In the genomic region with DNA sequence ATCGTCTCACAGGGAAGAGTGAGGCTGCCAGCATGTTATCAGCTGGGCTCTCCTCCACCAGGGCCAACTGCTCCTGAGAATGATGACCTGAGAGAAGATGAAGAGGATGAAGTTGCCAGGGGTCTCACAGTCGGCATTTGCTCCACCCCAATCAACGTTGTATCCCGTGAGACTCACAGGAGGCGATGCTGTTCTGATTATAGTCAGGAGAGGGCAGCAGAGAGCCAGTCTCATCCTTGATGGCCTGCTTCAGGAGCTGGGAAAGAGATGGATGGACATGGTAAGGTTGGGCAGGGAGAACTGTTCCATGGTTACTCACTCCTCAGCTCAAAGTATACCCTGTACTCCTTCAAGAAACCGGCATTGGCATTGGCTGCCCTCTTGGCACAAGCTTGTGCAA, we compare ENCODE assay signal across 9 mouse cellular contexts. TPM values are rescaled to one million over a fixed set of nuclear protein-coding genes. Genes with fewer than 3 reads are reported as not detected.
A peak's percentile ranks its signal among the peaks of the same experiment; 100 is the strongest.
DNase-seq lines count a peak whose midpoint lies in the region; ATAC-seq and TF ChIP-seq lines count a peak whose summit lies in the region.
"Had no signal": no experiment of that assay in that cellular context is flagged by ENCODE, and none has a peak within 500 bp of the region (broad histone marks: within the 10 kb centered on the region; RNA-seq: fewer than 3 reads in every experiment).

No protein-coding gene starts in this region.

- no peak overlapping the region for H3K27ac ChIP-seq in hindbrain, embryonic 11.5 days (ENCODE audit: low read depth, low read length)
- H3K27ac ChIP-seq in hindbrain, embryonic 13.5 days, result no peak overlapping the region
- H3K27ac ChIP-seq: lung, embryonic 15.5 days had no signal

- peaks cover 11% of the 10 kb centered on the region for H3K27me3 ChIP-seq in hindbrain, embryonic 11.5 days (ENCODE audit: control insufficient read depth, insufficient read depth, low read length)
- H3K27me3 ChIP-seq in hindbrain, embryonic 13.5 days, result peaks cover 42% of the 10 kb centered on the region
- H3K27me3 ChIP-seq in G1E (ENCODE audit: insufficient read depth, low read length), result 0 out of 2 replicates have a peak, but pooled peaks cover 4% of the 10 kb centered on the region

- H3K36me3 ChIP-seq in hindbrain, embryonic 11.5 days (ENCODE audit: control insufficient read depth, insufficient read depth, low read length), result no peaks in the 10 kb centered on the region
- no peaks in the 10 kb centered on the region for H3K36me3 ChIP-seq in hindbrain, embryonic 13.5 days
- peaks cover 61% of the 10 kb centered on the region for H3K36me3 ChIP-seq in G1E (replicated peaks)
- H3K36me3 ChIP-seq: lung, embryonic 15.5 days had no signal

- TF ChIP-seq CTCF in G1E (IDR thresholded peaks at IDR 0.05; ENCODE audit: low read depth, low read length), result peak; percentile 99

- peak; percentile 88 for DNase-seq in hindbrain, embryonic 11.5 days (ENCODE audit: low spot score)
- DNase-seq in G1E (ENCODE audit: low spot score), result peak; percentile 70
- peak; percentile 58 for DNase-seq in cerebellum, adult 9-11 months
- DNase-seq in layer of hippocampus, postnatal 25 days (ENCODE audit: extremely low spot score in 1 of 2, low spot score in 1 of 2), result peak; percentile 70 to 94
- peak; percentile 39 for DNase-seq in testis, postnatal 14 days (ENCODE audit: low spot score)

- no peak overlapping the region for H3K9ac ChIP-seq in hindbrain, embryonic 11.5 days (ENCODE audit: low read depth, low read length)
- H3K9ac ChIP-seq in hindbrain, embryonic 13.5 days, result no peak overlapping the region
- H3K9ac ChIP-seq: lung, embryonic 15.5 days had no signal

- H3K4me2 ChIP-seq in hindbrain, embryonic 11.5 days (replicated peaks; ENCODE audit: low read depth, low read length), result no peak overlapping the region
- H3K4me2 ChIP-seq in hindbrain, embryonic 13.5 days, result no peak overlapping the region
- H3K4me2 ChIP-seq: lung, embryonic 15.5 days had no signal

- no peak for ATAC-seq in hindbrain, embryonic 11.5 days (ENCODE audit: low FRiP score)
- ATAC-seq in hindbrain, embryonic 13.5 days (ENCODE audit: low FRiP score), result no peak
- ATAC-seq in G1E (ENCODE audit: extremely low read depth, insufficient number of reproducible peaks, low FRiP score, poor library complexity, severe bottlenecking), result peak; percentile 50; the same call in 1 of the 2 replicates
- ATAC-seq in granulocyte monocyte progenitor cell, adult 5-6 weeks (replicated peaks; ENCODE audit: poor library complexity, severe bottlenecking), result peak; percentile 41
- ATAC-seq in monocyte, adult 5-6 weeks (replicated peaks; ENCODE audit: insufficient number of reproducible peaks, low FRiP score, low TSS enrichment, poor library complexity, severe bottlenecking), result peak; percentile 52; the same call in 1 of the 2 replicates

- no peaks in the 10 kb centered on the region for H3K9me3 ChIP-seq in hindbrain, embryonic 11.5 days (ENCODE audit: control insufficient read depth, low read length)
- no peaks in the 10 kb centered on the region for H3K9me3 ChIP-seq in hindbrain, embryonic 13.5 days
- no peaks in the 10 kb centered on the region for H3K9me3 ChIP-seq in G1E (replicated peaks)
- H3K9me3 ChIP-seq: lung, embryonic 15.5 days had no signal

- no peak overlapping the region for H3K4me3 ChIP-seq in hindbrain, embryonic 11.5 days (ENCODE audit: low read depth, low read length)
- H3K4me3 ChIP-seq in hindbrain, embryonic 13.5 days, result no peak overlapping the region
- no peak overlapping the region for H3K4me3 ChIP-seq in G1E (ENCODE audit: low read depth, low read length)
- H3K4me3 ChIP-seq: lung, embryonic 15.5 days had no signal

- no peaks in the 10 kb centered on the region for H3K4me1 ChIP-seq in hindbrain, embryonic 11.5 days (replicated peaks; ENCODE audit: control insufficient read depth, insufficient read depth, low read length)
- H3K4me1 ChIP-seq in hindbrain, embryonic 13.5 days (replicated peaks), result peaks cover 8% of the 10 kb centered on the region
- H3K4me1 ChIP-seq in G1E (ENCODE audit: insufficient read depth, low read depth, low read length), result peaks cover 52% of the 10 kb centered on the region

- 21% methylated on average over 6 of the region's 6 CpGs for WGBS in hindbrain, embryonic 11.5 days
- WGBS in hindbrain, embryonic 13.5 days, result 21% methylated on average over 6 of the region's 6 CpGs

RNA-seq across cellular contexts. Expression of a gene that starts 5.0 kb away (rescaled TPM):
- polyA plus RNA-seq in hindbrain, embryonic 11.5 days (2014; fragmentation: Nextera tagmentation; extraction: Ambion mirVana), result 0.19 and 0.53 TPM in 2 replicates
- 0.47 and 0.92 TPM in 2 replicates for polyA plus RNA-seq in hindbrain, embryonic 13.5 days (2015; fragmentation: Nextera tagmentation; extraction: Ambion mirVana)
- total RNA-seq in G1E (2014; fragmentation: Nextera tagmentation), result 0.30 TPM in 1 of 2 replicates, not detected in the other
- total RNA-seq in G1E (2017), result 0.12 and 0.38 TPM in 2 replicates
- 0.43 and 0.54 TPM in 2 replicates for polyA plus RNA-seq in G1E (2012)
- not detected in 2 replicates for total RNA-seq in granulocyte monocyte progenitor cell, adult 5-6 weeks (2014; fragmentation: Nextera tagmentation)
- total RNA-seq in granulocyte monocyte progenitor cell, adult 5-6 weeks (2017), result 0.04 TPM in 1 of 2 replicates, not detected in the other
- total RNA-seq in layer of hippocampus, postnatal 25 days (2021), result 1 to 10 TPM; 1.6 to 2.4 TPM
- total RNA-seq in monocyte, adult 5-6 weeks (2017), result 0.10 to 0.32 TPM in 2 of 3 replicates, not detected in the other

RNA-seq across cellular contexts. Expression of a gene that starts 22.4 kb away (rescaled TPM):
- 1.3 and 2.1 TPM in 2 replicates for polyA plus RNA-seq in hindbrain, embryonic 11.5 days (2014; fragmentation: Nextera tagmentation; extraction: Ambion mirVana)
- polyA plus RNA-seq in hindbrain, embryonic 13.5 days (2015; fragmentation: Nextera tagmentation; extraction: Ambion mirVana), result 0.62 and 0.88 TPM in 2 replicates
- total RNA-seq in G1E (2014; fragmentation: Nextera tagmentation), result 132 and 147 TPM in 2 replicates
- total RNA-seq in G1E (2017), result 212 and 227 TPM in 2 replicates
- polyA plus RNA-seq in G1E (2012), result 341 and 359 TPM in 2 replicates
- 133 and 146 TPM in 2 replicates for total RNA-seq in granulocyte monocyte progenitor cell, adult 5-6 weeks (2014; fragmentation: Nextera tagmentation)
- total RNA-seq in granulocyte monocyte progenitor cell, adult 5-6 weeks (2017), result 101 and 112 TPM in 2 replicates
- total RNA-seq in layer of hippocampus, postnatal 25 days (2021), result under 1 TPM in 1 of 2 experiments, not detected in 1; 0.12 TPM
- total RNA-seq in monocyte, adult 5-6 weeks (2017), result 25.1 to 87.0 TPM (median 26.0 TPM) in 3 replicates

RNA-seq across cellular contexts. Expression of a gene that starts 36.5 kb away (rescaled TPM):
- polyA plus RNA-seq in hindbrain, embryonic 11.5 days (2014; fragmentation: Nextera tagmentation; extraction: Ambion mirVana), result 84.5 and 84.6 TPM in 2 replicates
- polyA plus RNA-seq in hindbrain, embryonic 13.5 days (2015; fragmentation: Nextera tagmentation; extraction: Ambion mirVana), result 284 and 285 TPM in 2 replicates
- total RNA-seq in G1E (2014; fragmentation: Nextera tagmentation) (93.7 and 103 TPM in 2 replicates), G1E (2017) (45.0 and 46.6 TPM in 2 replicates)
- polyA plus RNA-seq in G1E (2012), result 88.0 and 99.6 TPM in 2 replicates
- total RNA-seq in granulocyte monocyte progenitor cell, adult 5-6 weeks (2014; fragmentation: Nextera tagmentation), result 35.6 and 48.5 TPM in 2 replicates
- 18.3 and 20.3 TPM in 2 replicates for total RNA-seq in granulocyte monocyte progenitor cell, adult 5-6 weeks (2017)
- total RNA-seq in layer of hippocampus, postnatal 25 days (2021), result 100 to 1,000 TPM; 259 to 264 TPM
- total RNA-seq in monocyte, adult 5-6 weeks (2017), result 52.6 to 85.7 TPM (median 55.1 TPM) in 3 replicates

RNA-seq across cellular contexts. Expression of a gene that starts 57.4 kb away (rescaled TPM):
- polyA plus RNA-seq in hindbrain, embryonic 11.5 days (2014; fragmentation: Nextera tagmentation; extraction: Ambion mirVana), result not detected in 2 replicates
- polyA plus RNA-seq in hindbrain, embryonic 13.5 days (2015; fragmentation: Nextera tagmentation; extraction: Ambion mirVana), result 0.35 and 0.41 TPM in 2 replicates
- total RNA-seq in G1E (2014; fragmentation: Nextera tagmentation) (not detected in 2 replicates), G1E (2017) (0.05 TPM in 1 of 2 replicates, not detected in the other)
- polyA plus RNA-seq in G1E (2012), result not detected in 2 replicates
- total RNA-seq in granulocyte monocyte progenitor cell, adult 5-6 weeks (2014; fragmentation: Nextera tagmentation), result not detected in 2 replicates
- not detected in 2 replicates for total RNA-seq in granulocyte monocyte progenitor cell, adult 5-6 weeks (2017)
- total RNA-seq in layer of hippocampus, postnatal 25 days (2021), result 100 to 1,000 TPM; 226 to 229 TPM
- total RNA-seq in monocyte, adult 5-6 weeks (2017), result not detected in 3 replicates

Comparison
In these comparisons a context has a peak if more than half of its experiments do, and no peak if none do; other contexts are left out.
1. ATAC-seq: peak in G1E (single experiment), granulocyte monocyte progenitor cell, adult 5-6 weeks (single experiment) and monocyte, adult 5-6 weeks (single experiment); none in hindbrain, embryonic 11.5 days (single experiment) and hindbrain, embryonic 13.5 days (single experiment).
2. RNA of a gene that starts 22.4 kb away (total RNA-seq): 132 to 227 TPM in G1E, 101 to 146 TPM in granulocyte monocyte progenitor cell, adult 5-6 weeks and 25.1 to 87.0 TPM in monocyte, adult 5-6 weeks; 0.12 TPM in layer of hippocampus, postnatal 25 days; every median in the first group is over 10 times any median in the second.
3. Peak in every context shown above with its lines, with median percentiles within 50 percentile points of each other: DNase-seq.